Comparison of ENCODE assay signal across 10 mouse cellular contexts in the genomic region with DNA sequence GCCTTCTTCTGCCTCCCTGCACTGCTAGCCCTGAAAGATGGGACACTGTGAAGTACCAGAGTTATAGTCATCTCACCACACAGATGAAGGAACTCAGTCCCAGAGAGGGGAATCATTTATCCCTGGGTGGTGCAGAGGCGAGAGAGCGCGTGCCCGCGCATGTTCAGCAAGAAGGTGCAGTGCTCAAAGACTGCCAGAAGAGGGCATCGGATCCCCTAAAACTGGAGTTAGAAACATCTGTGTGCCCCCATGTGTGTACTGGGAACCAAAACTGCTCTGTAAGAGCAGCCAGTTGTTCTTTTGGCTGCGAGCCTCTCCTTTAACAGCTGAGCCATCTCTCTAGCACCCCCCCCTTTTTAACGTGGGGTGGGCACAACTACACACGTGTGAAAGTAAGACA. TPM values are rescaled to one million over a fixed set of nuclear protein-coding genes. Genes with fewer than 3 reads are reported as not detected.
DNase-seq lines count a peak whose midpoint lies in the region; ATAC-seq and TF ChIP-seq lines count a peak whose summit lies in the region.
"Had no signal": no experiment of that assay in that cellular context is flagged by ENCODE, and none has a peak within 500 bp of the region (broad histone marks: within the 10 kb centered on the region; RNA-seq: fewer than 3 reads in every experiment).

No protein-coding gene starts in this region.

- intact Hi-C loops in left cerebral cortex, adult 2 months (cut with DNase I): loop anchor here (1.0 to 10.0 kb wide), 4 partner anchors 118 to 278 kb away; no protein-coding TSS in a partner anchor

- ATAC-seq in G1E (ENCODE audit: extremely low read depth, insufficient number of reproducible peaks, low FRiP score, poor library complexity, severe bottlenecking): no peak
- no peak for ATAC-seq in hindbrain, embryonic 12.5 days (ENCODE audit: low FRiP score)

- H3K9ac ChIP-seq in hindbrain, embryonic 12.5 days: no peak overlapping the region
- H3K9ac ChIP-seq: embryonic facial prominence, embryonic 12.5 days; liver, embryonic 13.5 days had no signal

- H3K9me3 ChIP-seq in G1E (replicated peaks): peaks cover 3% of the 10 kb centered on the region; the same call in 1 of the 2 replicates
- no peaks in the 10 kb centered on the region for H3K9me3 ChIP-seq in hindbrain, embryonic 12.5 days (replicated peaks)
- H3K9me3 ChIP-seq: liver, embryonic 13.5 days had no signal

- H3K36me3 ChIP-seq in G1E (replicated peaks): no peaks in the 10 kb centered on the region
- H3K36me3 ChIP-seq in hindbrain, embryonic 12.5 days: no peaks in the 10 kb centered on the region
- H3K36me3 ChIP-seq: embryonic facial prominence, embryonic 12.5 days; liver, embryonic 13.5 days had no signal

- peak; percentile 32 for DNase-seq in adrenal gland, postnatal 25 days
- no peak for DNase-seq in adrenal gland, adult 2 months
- DNase-seq in left cerebral cortex, adult 2 months (ENCODE audit: extremely low spot score in 1 of 2, low spot score in 2 of 2): no peak
- no peak for DNase-seq in left cerebral cortex, adult 9 months (ENCODE audit: low spot score in 2 of 2)
- no peak for DNase-seq in G1E (ENCODE audit: low spot score)
- DNase-seq in lung, postnatal 4 days: peak; percentile 48 to 61
- DNase-seq in left cerebral cortex, adult 11 months (ENCODE audit: low spot score): no peak

- no peak overlapping the region for H3K4me2 ChIP-seq in hindbrain, embryonic 12.5 days (replicated peaks)
- H3K4me2 ChIP-seq: embryonic facial prominence, embryonic 12.5 days; liver, embryonic 13.5 days had no signal

- WGBS in hindbrain, embryonic 12.5 days: 53% methylated on average over 9 of the region's 9 CpGs

- peaks cover 40% of the 10 kb centered on the region for H3K27me3 ChIP-seq in G1E (ENCODE audit: insufficient read depth, low read length)
- no peaks in the 10 kb centered on the region; the same call in 1 of the 2 replicates for H3K27me3 ChIP-seq in hindbrain, embryonic 12.5 days
- H3K27me3 ChIP-seq: embryonic facial prominence, embryonic 12.5 days had no signal

- TF ChIP-seq CTCF in left cerebral cortex, adult 2 months (IDR thresholded peaks at IDR 0.05): peak; percentile 43
- TF ChIP-seq CTCF in G1E (IDR thresholded peaks at IDR 0.05; ENCODE audit: low read depth, low read length): 0 out of 2 replicates have a peak, but pooled peaks have one; percentile 11

- no peaks in the 10 kb centered on the region for H3K4me1 ChIP-seq in G1E (ENCODE audit: insufficient read depth, low read depth, low read length)
- peaks cover 23% of the 10 kb centered on the region for H3K4me1 ChIP-seq in hindbrain, embryonic 12.5 days

- H3K4me3 ChIP-seq in left cerebral cortex, adult 2 months: no peak overlapping the region
- no peak overlapping the region for H3K4me3 ChIP-seq in G1E (ENCODE audit: low read depth, low read length)
- H3K4me3 ChIP-seq in hindbrain, embryonic 12.5 days: no peak overlapping the region
- H3K4me3 ChIP-seq: embryonic facial prominence, embryonic 12.5 days; liver, embryonic 13.5 days had no signal

- H3K27ac ChIP-seq in left cerebral cortex, adult 2 months: no peak overlapping the region
- no peak overlapping the region for H3K27ac ChIP-seq in hindbrain, embryonic 12.5 days
- H3K27ac ChIP-seq: embryonic facial prominence, embryonic 12.5 days; liver, embryonic 13.5 days had no signal

RNA-seq across cellular contexts. Expression of a gene that starts 24.1 kb away (rescaled TPM):
- 15.7 and 22.4 TPM in 2 replicates for total RNA-seq in adrenal gland, postnatal 25 days (2021)
- 10 to 100 TPM; 15.6 to 29.8 TPM for total RNA-seq in adrenal gland, adult 2 months (2021)
- polyA plus RNA-seq in adrenal gland, adult 2 months (2012; rRNA removed): 35.2 and 41.3 TPM in 2 replicates
- total RNA-seq in left cerebral cortex, adult 2 months (2021): 10 to 100 TPM; 52.3 to 52.6 TPM
- total RNA-seq in G1E (2014; fragmentation: Nextera tagmentation): 8.4 and 9.0 TPM in 2 replicates
- total RNA-seq in G1E (2017): 2.0 and 2.7 TPM in 2 replicates
- polyA plus RNA-seq in G1E (2012): 8.9 and 9.5 TPM in 2 replicates
- 3.1 and 4.2 TPM in 2 replicates for polyA plus RNA-seq in hindbrain, embryonic 12.5 days (2016; fragmentation: Nextera tagmentation; extraction: Ambion mirVana)

RNA-seq across cellular contexts. Expression of a gene that starts 55.3 kb away (rescaled TPM):
- total RNA-seq in adrenal gland, postnatal 25 days (2021): 17.5 and 25.0 TPM in 2 replicates
- 10 to 100 TPM; 13.1 to 16.5 TPM for total RNA-seq in adrenal gland, adult 2 months (2021)
- 5.2 and 6.7 TPM in 2 replicates for polyA plus RNA-seq in adrenal gland, adult 2 months (2012; rRNA removed)
- total RNA-seq in left cerebral cortex, adult 2 months (2021): 1 to 10 TPM; 5.1 to 6.1 TPM
- 33.7 and 97.1 TPM in 2 replicates for total RNA-seq in G1E (2014; fragmentation: Nextera tagmentation)
- total RNA-seq in G1E (2017): 27.2 and 39.8 TPM in 2 replicates
- polyA plus RNA-seq in G1E (2012): 1.1 and 2.6 TPM in 2 replicates
- 8.4 and 8.6 TPM in 2 replicates for polyA plus RNA-seq in hindbrain, embryonic 12.5 days (2016; fragmentation: Nextera tagmentation; extraction: Ambion mirVana)

Comparison
In these comparisons a context has a peak if more than half of its experiments do, and no peak if none do; other contexts are left out.
1. DNase-seq: peak in adrenal gland, postnatal 25 days (single experiment) and lung, postnatal 4 days (2 of 2); none in adrenal gland, adult 2 months (single experiment), left cerebral cortex, adult 2 months (0 of 2), left cerebral cortex, adult 9 months (0 of 2), G1E (single experiment) and left cerebral cortex, adult 11 months (single experiment).